Mouse (Mus musculus) embryo, embryonic 9.5 days (tissue): Measurements from ENCODE around the gene 1810062G17Rik.

ENCODE experiments used
- DNase-seq: peaks from one replicate; pipeline ENCODE4 v3.0.0-alpha.2; 2017; ENCODE audit errors: extremely low spot score

Gene 1810062G17Rik

GRCm38 (mm10) chr3:36475532-36476087 lies at the start of gene 1810062G17Rik, which contains the start of gene Anxa5:
TSS of gene 1810062G17Rik (plus strand) at chr3:36475937.
TSS of gene Anxa5 (minus strand) at chr3:36475894.
- peak; percentile 95 for DNase-seq

GRCm38 (mm10) chr3:36427386-36427785 lies 48.4 kb upstream of the 1810062G17Rik start:
- no peak for DNase-seq

GRCm38 (mm10) chr3:36430360-36430759 lies 45.4 kb upstream of the 1810062G17Rik start:
- no peak for DNase-seq

DNA sequence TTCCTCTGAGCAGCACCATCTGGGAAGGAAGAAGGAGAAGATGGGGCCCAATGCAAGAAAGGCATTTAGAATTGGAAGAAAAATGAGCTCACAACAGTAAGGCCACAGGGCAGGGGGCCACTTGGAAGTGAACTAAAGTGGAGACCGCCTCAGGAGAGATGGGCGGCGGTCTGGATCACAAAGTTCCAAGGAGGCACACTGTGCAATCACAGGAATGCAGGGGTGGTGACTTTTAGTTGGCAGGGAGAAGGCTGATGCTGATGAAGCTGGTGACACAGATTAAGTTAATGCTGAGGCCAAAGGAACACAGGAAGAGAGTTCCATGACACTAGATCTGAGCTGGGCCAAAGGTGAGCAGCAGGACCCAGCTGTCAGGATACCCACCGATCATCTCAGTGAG lies 35.5 kb upstream of the 1810062G17Rik start:
- DNase-seq = no peak

- peak; percentile 65 for DNase-seq
These were observed 33.3 kb upstream of the 1810062G17Rik start for GRCm38 (mm10) chr3:36442426-36442825.

DNA sequence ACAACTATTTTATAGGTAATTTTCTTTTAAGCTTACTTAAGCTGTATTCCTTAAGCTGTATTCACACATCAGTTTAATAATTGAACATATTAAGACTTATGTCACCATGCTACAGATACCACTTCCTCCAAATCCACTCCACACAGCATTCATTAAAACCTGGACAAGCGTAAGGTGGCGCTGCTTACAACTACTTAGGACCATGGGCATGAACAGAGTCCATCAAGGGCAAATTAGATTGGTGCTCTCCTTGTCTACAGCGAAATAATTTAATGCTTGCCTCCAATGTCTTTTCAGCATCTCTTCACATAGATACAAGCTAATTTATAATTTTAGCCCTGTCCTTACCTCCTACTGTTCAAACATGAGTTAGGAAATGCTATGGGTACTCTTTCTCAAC lies 29.7 kb upstream of the 1810062G17Rik start:
- DNase-seq = no peak

- no peak for DNase-seq
These were observed 29.2 kb upstream of the 1810062G17Rik start for GRCm38 (mm10) chr3:36446506-36446905.

- no peak for DNase-seq
These were observed 28.8 kb upstream of the 1810062G17Rik start for GRCm38 (mm10) chr3:36446918-36447317.

- DNase-seq = peak; percentile 18
These were observed 26.2 kb upstream of the 1810062G17Rik start for GRCm38 (mm10) chr3:36449292-36450165.

GRCm38 (mm10) chr3:36452502-36452901 lies 23.2 kb upstream of the 1810062G17Rik start:
- no peak for DNase-seq

GRCm38 (mm10) chr3:36455124-36455523 lies 20.6 kb upstream of the 1810062G17Rik start:
- no peak for DNase-seq

DNA sequence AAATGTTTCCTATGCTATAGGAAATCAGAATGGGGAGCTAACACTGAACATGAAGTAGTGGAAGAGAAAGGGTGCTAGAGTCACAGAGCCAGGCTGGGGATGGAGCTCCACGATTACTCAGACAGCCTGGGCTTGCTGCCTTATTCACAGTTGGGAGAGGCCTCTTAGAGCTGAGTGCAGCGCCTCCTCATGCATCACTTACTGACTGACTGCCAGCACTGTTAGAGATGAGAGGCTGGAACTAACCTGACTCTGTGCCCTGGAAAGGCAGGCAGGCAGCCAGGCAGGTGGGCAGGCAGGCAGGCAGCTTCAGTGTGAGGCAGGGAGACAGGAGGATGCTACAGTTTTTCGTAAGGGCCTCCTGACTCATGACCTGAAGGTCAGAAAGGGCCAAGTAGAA lies 20.2 kb upstream of the 1810062G17Rik start:
- no peak for DNase-seq

DNA sequence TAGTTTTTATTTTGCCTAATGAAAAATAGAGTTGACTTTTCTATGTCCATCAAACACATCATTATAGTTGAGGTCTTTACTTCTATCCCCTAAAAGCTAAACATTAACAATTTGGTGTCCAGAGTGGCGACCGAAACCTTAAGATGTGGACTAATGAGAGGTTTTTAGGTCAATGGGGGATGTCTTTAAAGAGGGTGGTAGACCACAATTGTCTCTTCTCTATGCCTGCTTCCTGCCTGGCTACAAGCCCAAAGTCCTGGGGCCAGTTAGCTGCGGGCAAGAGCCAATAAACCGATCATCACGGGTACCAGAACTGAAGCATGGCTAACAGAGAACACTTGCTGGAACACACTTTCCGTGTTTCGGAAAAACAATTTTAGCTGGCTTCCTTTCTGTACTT lies 15.0 kb upstream of the 1810062G17Rik start:
- DNase-seq = no peak

DNA sequence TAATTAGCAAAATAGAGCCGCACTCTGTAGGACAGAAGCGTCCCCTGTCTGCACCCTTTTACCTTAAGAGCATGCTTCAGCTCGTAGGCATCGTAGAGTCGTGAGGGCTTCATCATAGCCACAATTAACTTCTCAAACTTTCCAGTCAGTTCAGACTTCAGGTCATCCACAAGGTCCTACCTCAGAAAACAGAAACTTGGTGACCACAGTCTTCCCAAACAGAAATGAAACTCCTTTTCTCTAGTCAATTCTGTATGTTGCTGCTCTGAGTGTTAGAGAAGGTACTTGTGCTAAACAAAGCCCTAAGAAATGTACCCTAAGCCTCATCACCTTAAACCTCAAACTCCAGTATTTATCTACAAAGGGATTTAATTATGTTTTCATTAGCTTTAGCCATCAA lies 13.9 kb upstream of the 1810062G17Rik start:
- no peak for DNase-seq

DNA sequence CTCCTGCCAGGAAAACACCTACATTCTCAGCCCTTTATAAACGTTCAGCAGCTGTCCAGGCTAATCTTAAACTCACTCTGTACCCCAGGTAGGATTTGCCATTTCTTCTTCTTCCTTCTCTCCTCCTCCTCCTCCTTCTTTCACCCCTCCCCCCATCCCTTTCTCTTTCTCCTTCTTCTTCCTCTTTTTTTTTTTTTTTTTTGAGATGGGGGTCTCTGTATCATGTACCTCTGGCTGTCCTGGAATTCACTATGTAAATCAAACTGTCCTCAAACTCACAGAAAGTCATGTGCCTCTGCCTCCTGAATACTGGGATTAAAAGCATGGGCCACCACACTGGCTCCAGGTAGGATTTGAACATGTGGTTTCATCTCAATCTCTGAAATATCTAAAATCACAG lies 13.4 kb upstream of the 1810062G17Rik start:
- DNase-seq = no peak

DNA sequence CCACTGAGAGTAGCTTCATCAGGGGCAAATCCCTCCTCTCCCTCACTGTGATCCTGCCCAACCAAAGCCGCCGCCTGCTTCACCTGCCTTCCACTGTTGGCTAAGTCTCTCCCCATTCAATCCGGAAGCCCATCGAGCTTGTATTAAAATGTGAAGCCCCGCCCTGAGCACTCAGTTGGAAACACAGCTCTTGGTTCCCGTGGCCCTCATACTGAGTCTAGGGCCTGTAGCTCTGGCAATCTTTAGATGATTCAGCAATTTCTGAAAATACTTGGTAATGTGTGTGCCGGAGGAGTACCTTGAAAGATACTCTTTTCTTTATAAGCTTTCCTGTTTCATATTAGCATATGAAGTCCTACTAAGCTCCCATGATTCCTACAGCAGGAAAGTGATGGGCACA lies 10.2 kb upstream of the 1810062G17Rik start:
- DNase-seq = no peak

GRCm38 (mm10) chr3:36467632-36468031 lies 8.1 kb upstream of the 1810062G17Rik start:
- no peak for DNase-seq

DNA sequence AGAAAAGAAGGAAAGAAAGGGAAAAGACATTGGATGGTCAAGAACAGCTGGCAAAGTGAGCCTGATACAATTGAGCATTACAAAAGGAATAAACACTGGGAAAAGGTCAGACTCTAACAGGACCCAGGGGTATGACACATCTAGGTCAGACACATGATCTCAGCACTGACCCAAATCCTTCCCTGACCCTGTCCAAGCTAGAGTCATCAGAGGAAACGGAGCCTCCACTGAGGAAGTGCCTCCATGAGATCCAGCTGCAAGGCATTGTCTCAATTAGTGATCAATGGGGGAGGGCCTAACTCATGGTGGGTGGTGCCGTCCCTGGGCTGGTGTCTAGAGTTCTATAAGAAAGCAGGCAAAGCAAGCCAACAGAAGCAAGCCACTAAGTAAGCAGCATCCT lies 6.9 kb upstream of the 1810062G17Rik start:
- DNase-seq = peak; percentile 8

- DNase-seq = no peak
These were observed 3.9 kb upstream of the 1810062G17Rik start for GRCm38 (mm10) chr3:36471856-36472255.

DNA sequence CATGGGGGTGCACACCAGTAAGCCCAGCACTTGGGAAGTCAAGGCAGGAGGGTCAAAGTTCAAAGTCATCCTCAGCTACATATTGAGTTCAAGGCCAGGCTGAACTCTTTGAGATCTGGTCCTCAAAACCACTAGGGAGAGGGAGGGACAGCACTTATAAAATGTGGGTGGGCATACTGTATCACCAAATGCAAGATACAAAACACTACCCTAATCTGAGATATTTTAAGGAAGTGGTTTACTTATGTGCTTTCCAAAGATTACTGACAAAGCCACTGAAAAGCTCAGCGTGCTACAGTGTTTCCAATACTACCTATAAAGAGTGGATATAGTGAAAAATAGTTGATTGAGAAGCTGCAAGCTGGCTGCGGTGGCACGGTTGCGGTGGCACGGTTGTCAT lies 2.5 kb upstream of the 1810062G17Rik start:
- no peak for DNase-seq

DNA sequence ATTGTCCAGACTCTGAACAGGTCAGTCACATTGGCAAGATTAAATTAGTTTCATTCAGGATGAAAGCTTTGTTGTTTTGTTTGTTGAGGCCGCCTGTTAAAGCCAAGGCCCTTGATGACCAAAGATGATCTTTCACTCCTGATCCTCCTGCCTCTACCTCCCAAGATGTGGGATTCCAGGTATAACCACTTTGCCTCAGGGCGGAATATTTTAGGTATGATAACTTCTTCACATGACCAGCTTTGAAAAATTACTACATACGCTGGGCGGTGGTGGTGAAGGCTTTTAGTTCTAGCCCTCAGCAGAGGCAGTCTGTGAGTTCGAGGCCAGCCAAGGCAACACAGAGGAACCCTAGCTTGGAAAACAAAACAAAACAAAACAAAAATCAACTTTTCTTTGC lies 1.3 kb upstream of the 1810062G17Rik start:
- no peak for DNase-seq

- DNase-seq = peak; percentile 5
These were observed 726 bp upstream of the 1810062G17Rik start for GRCm38 (mm10) chr3:36474938-36475483.
